Mouse (Mus musculus) NIH3T3 (cell line): Measurements from ENCODE around the gene Skap1.

Source experiments
- DNase-seq: peaks from one replicate; pipeline ENCODE4 v3.0.0-alpha.2; 2012; ENCODE audit warnings: low read depth

Gene Skap1

DNA sequence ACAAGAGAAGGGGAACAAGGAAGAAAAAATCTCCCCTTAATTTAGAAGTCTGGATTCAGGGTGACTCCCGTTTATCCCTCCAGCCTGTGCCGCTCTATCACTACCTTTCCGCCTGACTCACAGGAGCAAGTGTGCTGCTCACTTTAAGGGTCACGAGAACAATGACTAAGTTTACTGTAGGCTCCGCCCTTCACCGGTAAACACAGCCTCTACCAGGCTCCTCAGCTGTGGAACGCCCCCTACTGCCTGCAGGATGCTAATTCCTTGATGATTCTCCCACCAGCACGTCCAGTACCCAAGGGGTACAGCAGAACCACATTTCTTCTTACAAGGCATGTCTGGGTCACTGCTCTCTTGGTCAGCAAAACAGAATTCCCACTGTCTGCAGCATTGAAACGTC is 158.4 kb downstream of the Skap1 start:
- peak; percentile 46 for DNase-seq

DNA sequence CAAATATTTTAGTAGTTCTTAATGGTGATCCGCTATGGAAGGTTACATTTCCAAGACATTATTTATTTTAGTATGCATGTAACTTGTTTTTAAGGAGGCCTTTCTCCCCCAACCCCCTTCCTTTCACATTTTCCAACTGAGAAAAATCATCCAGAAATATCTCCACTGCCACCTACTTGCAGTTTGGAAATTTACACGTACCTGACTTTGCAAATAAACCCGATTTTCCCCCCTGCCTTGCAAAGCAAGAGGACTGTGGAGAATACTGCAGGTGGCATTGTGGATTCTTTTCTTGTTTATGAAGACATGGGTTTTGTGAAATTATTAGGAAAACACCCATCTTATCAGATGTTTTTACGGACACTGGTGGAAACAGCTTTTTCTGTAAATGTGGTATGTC is 160.0 kb downstream of the Skap1 start:
- DNase-seq: peak; percentile 7

DNA sequence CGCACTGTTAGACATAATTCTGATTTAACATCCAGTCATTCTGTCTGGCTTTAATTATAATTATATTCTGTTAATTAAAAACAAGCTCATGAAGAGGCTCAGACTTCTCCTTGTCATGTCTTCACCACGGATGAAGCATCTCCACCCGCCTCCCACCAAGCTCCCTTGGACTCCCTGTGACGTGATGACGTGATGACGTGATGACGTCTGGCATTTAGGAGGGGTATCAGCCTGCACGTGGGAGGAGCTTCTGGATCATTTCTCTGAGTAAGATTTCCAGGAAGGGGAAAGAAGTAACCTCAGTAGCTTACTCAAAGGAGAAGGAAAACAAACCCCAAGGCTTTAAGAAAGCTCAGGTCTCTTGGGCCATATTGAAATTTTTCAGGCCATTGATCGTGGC is 165.4 kb downstream of the Skap1 start:
- DNase-seq: peak; percentile 42

DNA sequence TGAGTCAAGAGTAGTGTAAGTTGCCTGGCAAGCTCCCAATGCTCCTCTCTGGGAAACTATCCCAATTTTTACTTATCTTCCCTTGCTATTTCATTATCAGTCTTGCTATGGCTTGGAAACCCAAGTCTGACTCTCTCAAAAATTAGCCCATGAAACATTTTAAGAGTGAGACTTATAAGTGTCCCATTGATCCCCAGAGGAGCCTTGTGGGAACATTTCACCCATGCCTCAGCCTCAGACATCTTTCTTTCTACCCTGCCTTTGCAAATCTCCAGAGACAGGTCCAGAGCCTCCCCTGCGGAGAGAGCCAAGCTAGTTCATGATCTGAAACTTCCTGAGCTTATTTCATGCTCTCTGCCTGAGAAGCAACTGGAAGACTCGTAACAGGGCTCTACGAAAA is 167.1 kb downstream of the Skap1 start:
- no peak for DNase-seq

DNA sequence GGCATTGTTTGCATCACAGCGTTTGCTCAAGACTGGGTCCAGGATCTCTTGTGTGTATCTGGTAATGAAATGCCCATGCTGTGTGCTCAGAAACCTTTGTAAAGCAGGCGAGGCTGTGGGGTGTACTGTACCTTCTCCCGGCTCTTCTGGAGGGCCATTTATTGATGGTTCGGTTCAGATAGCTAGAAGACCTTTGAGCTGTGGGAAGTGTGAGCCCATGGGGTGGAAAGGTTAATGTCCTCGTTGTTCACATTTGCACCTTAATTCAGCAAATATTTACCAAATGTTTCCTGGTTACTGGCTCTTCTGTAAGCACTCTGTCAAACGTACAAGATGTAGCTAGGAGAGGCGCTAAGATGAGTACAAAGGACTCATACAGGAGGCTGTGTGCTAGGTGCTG is 173.5 kb downstream of the Skap1 start:
- DNase-seq: no peak

DNA sequence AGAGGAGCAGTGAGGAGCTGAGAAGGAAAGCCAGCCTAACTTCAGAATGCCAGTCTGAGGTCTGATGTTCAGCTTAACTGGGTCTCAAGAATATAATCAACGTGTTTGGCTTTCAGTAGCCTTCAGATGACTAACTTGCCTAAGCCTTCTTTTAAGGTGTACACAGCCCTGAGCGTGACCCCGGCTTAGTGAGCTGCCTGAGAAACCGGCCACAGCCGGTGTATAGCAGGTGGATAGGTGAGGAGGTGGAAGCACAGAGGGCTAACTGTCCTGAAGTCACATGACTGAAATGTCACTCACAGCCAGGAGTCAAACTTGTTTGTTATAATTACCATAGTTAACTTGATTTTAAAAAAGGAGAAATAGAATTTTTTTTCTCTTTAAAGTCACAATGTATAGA is 175.4 kb downstream of the Skap1 start:
- DNase-seq: no peak

DNA sequence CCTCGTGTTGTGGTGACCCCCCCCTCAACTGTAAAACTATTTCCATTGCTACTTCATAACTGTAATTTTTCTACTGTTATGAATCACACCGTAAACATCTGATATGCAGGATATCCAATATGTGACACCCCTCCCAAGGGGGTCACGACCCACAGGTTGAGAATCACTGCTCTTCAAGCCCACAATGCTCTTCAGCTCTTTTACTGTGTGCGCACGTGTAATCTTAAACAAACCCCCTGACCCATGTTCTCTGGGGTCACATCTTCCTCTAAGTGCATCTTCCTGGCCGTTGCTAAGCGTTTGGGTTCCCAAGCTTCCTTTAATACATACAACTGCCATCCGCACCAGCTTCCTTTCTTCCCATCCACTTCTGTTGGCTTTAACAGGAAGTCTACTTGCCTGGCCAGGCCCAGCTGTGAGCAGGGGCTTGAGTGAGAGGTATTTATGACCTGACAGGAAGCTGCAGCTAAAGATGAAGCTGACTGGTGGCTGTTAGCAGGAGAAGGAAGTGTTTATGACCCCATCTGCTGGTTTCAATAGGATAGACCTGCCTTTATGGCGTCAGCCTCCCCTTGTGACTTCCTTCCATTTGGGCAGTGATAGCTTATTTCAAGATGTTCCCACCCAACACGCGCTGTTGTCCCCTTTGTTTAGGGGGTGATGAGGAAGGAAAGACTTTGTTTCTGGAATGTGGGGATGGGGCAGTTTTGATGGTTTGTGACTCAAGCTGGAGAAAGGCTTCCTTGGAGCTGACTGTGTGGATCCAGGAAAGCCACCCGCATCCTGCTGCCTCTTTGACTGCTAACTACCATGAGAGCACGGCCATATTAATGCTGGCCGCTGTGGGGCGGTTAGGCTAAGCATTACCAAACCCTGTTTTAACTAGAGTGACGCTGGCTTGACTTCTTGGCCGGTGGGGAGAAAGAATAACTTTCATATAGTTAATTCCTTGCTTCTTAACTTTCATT is 178.1 kb downstream of the Skap1 start:
- DNase-seq: no peak

DNA sequence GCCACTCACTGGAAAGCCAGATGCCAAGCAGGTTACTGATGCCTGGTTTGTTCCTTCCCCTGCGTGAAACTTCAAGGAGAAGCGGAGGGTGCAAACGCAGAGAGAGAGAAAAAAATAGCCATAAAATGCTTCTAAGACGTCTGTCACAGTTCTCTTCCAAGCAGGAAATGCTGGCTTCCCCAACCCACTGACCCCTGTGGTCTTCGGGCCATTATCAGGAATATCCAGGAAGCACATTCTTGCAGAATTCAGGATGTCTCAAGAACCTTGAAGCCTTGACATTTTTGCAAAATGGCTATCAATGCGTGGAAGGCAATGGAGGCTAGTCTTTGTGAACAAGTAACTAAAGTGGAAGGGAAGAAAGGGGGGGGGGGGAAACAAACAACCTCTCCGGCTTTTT is 180.6 kb downstream of the Skap1 start:
- no peak for DNase-seq

DNA sequence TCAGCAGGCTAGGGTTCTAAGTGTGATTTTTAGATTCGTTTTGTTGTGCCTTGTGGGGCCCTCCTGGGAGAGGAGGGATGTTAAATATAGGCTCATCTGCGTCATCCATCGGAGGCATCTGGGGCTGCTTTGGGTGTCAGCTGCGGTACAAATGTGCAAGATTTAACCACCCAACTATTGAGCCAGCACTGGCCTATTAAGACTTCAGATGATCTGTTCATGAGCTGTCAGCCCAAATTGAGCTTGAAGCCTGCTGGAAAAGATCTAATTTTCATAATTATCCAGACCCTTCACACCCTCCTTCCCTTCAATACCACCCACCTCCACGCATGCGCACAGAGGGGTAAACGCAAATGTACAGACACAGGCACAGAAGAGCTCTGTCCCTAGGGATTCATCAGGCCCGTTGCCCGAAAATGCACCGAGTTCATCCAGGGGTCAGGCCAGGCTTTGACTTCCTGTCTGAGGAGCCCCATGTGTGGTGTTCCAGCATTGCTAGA is 181.2 kb downstream of the Skap1 start:
- no peak for DNase-seq

DNA sequence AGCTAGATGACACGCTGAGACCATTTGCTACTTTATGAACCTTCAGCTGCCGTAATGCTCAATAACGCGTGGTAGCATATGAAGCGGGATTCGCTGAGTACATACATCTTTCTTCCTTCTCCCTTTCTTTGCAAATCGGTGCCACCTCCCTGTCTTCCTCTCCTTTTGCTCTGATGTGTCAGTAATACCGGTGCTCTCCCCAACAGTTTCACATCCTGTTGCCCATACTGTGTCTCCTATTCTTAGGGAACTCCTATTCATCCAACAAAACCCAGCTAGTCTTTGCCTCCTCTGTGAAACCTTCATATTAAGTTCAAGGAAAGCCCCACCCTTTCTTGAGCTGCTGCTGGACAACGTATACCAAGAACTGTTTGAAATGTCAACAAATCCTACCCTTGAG is 187.5 kb downstream of the Skap1 start:
- DNase-seq: no peak

DNA sequence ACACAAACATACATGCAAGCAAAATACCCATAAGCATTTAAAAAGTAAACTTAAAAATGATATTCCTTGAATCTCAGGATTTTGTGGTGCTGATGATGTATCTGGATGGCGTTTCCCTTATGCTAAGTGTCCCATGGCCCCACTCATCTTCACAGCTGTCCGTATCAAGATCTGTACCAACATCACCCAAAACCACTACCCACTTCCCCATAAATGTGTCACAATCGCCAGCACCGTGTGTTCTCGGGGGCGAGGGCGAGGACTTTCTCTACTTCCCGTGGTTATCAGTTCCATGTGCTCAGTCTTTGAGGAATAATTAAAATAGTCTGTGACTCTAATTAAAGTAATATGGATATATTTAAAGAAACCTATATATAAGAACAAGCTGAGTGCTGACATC is 189.5 kb downstream of the Skap1 start:
- DNase-seq: no peak

DNA sequence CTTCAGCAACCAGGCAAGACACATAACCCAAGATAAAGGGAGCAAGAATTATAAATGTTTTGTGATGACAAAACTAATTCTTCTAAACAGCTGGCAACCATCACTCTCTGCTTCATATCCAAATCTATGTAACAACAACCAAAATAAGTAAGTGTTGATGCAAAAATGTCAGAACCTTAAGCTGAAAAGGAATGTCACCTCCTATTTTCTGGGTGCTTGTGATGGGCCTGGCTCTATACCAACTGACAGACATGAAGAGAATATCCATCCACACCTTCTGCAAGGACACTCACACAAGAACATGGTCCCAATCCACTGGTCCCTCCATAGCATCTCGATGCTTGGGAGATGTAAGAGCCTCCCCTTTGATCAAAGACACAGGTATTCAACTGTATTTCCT is 194.0 kb downstream of the Skap1 start:
- DNase-seq: no peak

DNA sequence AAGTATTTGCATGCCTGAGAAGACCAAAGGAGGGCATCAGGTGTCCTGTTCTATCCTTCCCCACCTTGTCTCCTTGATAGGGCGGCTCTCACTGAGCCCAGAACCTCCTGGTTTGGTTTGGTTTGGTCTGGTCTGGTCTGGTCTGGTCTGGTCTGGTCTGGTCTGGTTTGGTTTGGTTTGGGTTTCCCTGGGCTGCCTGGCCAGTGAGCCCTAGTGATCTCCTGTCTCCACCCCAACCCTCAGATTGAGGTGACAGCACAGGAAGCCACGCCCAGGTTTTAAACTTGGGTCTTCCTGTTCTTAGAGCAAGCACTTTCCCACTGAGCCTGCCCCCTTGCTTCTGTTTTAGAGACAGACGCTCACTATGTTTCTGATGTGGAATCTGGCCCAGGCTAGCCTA is 202.5 kb downstream of the Skap1 start:
- DNase-seq: no peak

DNA sequence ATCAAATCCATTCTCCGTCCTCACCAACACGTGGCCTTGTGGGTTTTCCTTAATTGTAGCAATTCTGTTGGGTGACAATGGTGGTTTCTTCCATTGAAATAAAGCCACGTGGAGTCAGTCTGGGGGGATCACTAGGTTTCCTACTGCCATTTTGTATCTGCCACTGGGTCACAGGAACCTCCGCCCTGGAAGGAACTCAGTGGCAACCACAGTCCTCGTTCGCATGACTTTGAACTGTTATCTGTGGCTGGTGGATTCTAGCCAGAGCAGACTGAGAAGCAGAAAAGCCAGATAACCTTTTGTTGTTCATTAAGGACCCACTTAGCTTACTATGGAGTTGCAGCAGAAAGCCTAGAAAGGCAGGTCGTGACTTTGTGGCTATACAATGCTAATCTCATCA is 204.0 kb downstream of the Skap1 start:
- no peak for DNase-seq

DNA sequence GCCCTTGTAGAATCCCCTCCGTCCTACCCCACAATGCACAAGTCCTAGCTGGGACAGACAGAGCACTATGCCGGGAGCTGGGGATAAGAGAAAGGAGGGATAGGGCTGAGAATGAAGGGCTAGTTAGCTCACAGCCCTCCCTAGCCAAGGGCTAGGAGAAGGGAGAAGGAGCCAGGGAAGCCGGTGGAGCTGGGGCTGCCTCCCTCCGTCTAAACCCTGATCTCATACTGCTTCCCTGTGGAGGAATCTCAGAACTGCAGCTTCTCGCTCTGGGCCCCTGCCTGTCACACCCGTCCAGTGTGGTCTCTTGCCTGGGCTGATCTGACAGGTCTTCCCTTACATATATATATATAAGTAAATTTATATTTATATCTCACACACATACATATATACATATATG is 209.4 kb downstream of the Skap1 start:
- DNase-seq: peak; percentile 42

DNA sequence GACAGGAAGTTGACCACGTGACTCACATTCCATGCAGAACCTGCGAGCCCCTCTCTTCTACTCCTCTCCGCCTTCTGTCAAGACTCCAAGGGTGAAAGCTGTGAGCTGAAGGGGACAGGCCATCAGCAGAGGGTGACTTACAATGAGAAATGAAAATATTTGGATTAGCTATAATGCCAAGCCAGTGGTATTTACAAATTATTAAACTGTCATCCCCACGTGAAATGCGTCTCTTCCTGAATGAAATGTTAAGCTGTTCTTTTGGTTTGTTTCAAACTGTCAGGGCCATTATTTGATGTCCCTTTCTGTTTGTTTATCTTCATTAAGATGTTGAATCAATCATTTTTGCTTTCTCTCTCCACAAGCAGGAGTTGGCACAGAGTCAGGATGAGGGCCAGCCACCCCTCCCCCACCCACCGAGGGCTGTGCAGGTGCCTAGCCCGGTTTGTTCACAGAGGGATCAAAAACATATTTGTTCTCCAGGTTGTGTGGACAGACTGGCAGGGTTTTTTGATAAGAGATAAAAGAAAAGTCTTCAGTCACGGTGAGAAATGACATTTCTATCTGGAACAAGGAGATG is 210.5 kb downstream of the Skap1 start:
- no peak for DNase-seq

DNA sequence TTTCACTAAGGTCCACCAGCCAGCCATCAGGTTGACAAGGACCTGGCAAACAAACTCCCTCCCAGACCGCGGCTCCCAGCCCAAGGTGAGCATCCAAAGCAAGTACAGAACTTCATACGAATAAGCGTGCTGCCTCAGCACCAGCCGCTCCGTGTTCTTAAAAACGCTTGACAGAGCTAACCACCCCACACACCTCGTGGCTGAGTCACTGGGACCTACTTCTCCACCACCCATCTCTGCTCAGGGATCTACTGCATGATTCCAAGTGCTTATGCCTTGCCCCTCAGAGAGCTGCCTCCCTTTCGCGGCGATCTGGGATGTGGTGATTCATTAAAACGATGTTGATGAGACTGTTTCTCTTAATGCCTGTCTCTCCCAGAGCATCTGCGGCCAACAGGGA is 213.6 kb downstream of the Skap1 start:
- DNase-seq: no peak

DNA sequence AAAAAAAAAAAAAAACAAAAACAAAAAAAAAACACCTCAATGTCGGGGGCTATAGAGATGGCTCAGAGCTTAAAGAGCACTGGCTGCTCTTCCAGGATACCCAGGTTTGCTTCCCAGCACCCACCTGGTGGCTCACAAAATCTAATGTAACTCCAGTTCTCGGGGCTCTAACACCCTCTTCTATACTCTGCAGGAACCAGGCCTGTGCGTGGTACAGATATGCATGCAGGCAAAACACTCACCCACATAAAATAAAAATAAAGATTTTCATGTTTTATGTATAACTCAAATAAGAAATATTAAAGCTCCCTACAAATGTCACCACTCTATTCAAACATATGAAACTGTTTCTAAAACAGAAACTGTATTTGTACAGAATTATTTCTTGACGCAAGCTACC is 214.6 kb downstream of the Skap1 start:
- DNase-seq: no peak

DNA sequence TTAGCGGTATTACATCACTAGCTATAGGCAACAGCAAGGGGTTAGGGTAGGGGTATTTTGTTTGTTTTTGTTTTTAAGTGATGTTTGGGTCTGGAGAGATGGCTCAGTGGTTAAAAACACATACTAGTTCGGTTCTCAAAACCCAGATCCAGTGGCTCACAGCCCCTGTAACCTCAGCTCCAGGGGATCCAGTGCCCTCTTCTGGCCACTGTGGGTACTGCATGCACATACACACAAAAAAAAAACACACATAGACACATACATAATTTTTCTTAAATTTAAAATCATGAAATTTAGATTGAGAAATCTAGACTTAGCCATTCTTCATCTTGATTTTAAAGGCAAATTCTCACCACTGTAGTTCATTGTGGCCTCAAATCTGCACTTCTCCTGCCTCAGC is 221.0 kb downstream of the Skap1 start:
- DNase-seq: peak; percentile 8

DNA sequence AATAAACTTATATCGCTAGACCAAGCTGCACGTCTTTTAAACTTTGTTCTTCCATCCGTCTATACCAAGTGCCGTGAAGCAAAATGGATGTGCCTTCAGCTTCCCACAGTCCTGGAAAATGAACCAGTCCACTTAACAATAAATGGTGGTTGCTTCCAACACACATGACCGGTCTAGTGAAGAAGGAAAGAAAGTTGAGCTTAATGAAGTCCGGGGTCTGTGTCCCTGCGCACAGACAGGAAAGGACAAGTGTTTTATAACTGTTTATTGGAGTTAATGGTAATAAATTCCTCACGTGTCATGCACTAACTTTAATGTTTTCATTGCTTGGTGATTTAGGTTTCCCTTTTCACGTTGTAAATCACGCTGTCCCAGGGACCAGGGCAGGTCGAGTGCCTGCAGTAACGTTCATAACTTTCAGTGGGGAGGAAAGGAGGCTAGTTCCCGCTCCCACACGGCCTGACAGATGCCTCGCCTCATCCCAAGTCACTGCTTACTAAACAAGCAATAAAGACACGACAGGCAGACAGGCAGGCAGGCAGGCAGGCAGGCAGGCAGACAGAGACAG is 222.4 kb downstream of the Skap1 start:
- no peak for DNase-seq

DNA sequence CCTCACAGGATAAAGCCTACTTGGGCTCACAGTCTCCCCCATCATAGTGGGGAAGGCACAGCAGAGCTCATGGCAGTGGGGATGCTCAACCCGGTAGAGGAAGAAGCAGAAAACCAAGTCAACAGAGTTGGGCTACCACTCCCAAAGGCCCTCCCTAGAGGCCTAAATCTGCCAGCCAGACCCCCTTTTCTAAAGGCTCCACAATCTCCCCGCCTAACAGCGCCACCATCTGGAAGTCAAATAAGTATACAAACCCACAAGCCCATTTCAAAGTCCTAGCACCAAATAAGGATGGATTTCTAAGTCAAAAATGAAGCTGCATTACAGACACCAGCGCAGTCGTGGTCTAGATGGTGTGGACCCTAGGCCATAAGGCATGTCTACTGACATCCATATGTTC is 227.9 kb downstream of the Skap1 start:
- no peak for DNase-seq

DNA sequence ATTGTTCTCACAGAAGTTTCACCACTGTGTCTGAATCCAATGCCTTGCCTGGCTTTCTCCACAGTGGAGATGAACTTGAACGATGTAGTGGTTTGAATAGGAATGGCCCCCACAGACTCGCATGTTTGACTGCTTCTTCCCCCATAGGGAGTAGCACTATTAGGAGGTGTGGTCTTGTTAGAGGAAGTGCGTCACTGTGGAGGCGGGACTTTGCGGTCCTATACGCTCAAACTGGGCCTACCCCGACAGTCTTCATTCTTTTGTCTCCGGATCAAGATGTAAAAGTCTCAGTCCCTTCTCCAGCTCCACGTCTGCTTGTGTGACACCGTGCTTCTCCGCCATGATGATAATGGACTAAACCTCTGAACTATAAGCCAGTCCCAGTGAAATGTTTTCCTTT is 229.0 kb downstream of the Skap1 start:
- no peak for DNase-seq

DNA sequence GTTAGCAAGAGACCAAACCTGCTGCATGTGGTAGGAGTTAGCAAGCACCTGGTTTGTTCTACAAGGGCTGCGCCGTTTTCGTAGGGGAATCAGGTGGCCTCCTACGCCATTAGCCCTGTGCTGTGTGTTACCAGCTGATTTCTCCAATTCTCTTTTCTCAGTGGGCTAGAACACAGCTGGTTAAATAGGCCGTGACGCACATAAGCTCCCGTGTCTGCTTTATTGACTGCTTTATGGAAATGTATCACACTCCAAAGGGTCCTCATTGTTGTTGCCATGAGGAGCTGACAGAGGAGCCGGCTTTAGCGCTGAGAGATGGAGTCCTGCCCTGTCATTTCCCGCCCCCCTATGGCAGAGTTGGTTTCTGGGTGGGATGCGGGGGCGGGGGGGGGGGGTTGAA is 230.4 kb downstream of the Skap1 start:
- no peak for DNase-seq
